Comparison of ENCODE assay signal across 25 mouse cellular contexts in the genomic region with DNA sequence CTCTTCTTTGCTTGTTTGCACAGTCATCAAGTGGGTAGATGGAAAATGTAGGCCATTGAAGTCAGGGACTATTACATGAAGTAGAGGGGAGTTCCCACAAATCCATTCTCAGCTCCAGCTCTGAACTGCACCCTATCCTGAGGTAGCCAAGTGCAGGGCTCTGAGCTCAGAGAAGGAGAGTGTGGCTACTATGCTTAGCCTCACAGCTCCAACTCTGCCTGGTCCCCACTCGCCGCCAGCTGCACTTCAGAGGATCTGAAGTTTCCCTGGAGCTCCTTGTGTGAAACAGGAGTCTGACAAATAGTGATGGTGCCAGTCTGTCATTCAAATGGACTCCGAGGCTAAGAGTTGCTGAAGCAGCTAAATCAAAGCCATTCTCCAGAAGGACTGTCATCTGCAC. TPM values are rescaled to one million over a fixed set of nuclear protein-coding genes. Genes with fewer than 3 reads are reported as not detected.
DNase-seq lines count a peak whose midpoint lies in the region; ATAC-seq and TF ChIP-seq lines count a peak whose summit lies in the region.
"Had no signal": no experiment of that assay in that cellular context is flagged by ENCODE, and none has a peak within 500 bp of the region (broad histone marks: within the 10 kb centered on the region; RNA-seq: fewer than 3 reads in every experiment).

No protein-coding gene starts in this region.

- ATAC-seq in forebrain, postnatal 0 days = peak; percentile 45; the same call in 1 of the 2 replicates
- ATAC-seq in forebrain, embryonic 15.5 days (replicated peaks) = no peak
- ATAC-seq in heart, postnatal 0 days (ENCODE audit: insufficient read depth, low read depth) = 0 out of 2 replicates have a peak, but pooled peaks have one; percentile 28
- ATAC-seq in heart, embryonic 12.5 days (ENCODE audit: insufficient number of reproducible peaks, low FRiP score) = no peak
- ATAC-seq in midbrain, postnatal 0 days (ENCODE audit: low FRiP score) = no peak
- ATAC-seq in midbrain, embryonic 14.5 days (ENCODE audit: low FRiP score, low TSS enrichment) = no peak
- ATAC-seq: intestine, embryonic 15.5 days had no signal

- no peak overlapping the region for H3K4me2 ChIP-seq in forebrain, postnatal 0 days (ENCODE audit: low read depth)
- H3K4me2 ChIP-seq in forebrain, embryonic 15.5 days (replicated peaks) = no peak overlapping the region
- no peak overlapping the region for H3K4me2 ChIP-seq in heart, postnatal 0 days (ENCODE audit: low read depth, low read length)
- no peak overlapping the region for H3K4me2 ChIP-seq in heart, embryonic 12.5 days
- H3K4me2 ChIP-seq in midbrain, postnatal 0 days (ENCODE audit: low read depth, low read length, poor library complexity, severe bottlenecking) = no peak overlapping the region
- no peak overlapping the region for H3K4me2 ChIP-seq in midbrain, embryonic 14.5 days (ENCODE audit: low read length)
- H3K4me2 ChIP-seq: embryonic facial prominence, embryonic 13.5 days; forebrain, embryonic 12.5 days; heart, embryonic 13.5 days; intestine, embryonic 15.5 days had no signal

- no peaks in the 10 kb centered on the region for H3K36me3 ChIP-seq in forebrain, postnatal 0 days (ENCODE audit: insufficient read depth)
- H3K36me3 ChIP-seq in forebrain, embryonic 15.5 days = no peaks in the 10 kb centered on the region
- no peaks in the 10 kb centered on the region for H3K36me3 ChIP-seq in heart, postnatal 0 days (replicated peaks; ENCODE audit: control insufficient read depth, insufficient read depth, low read length)
- H3K36me3 ChIP-seq in heart, embryonic 12.5 days = no peaks in the 10 kb centered on the region
- no peaks in the 10 kb centered on the region for H3K36me3 ChIP-seq in midbrain, postnatal 0 days (ENCODE audit: insufficient read depth, low read length)
- H3K36me3 ChIP-seq in midbrain, embryonic 14.5 days (ENCODE audit: control insufficient read depth, insufficient read depth, low read length) = no peaks in the 10 kb centered on the region
- H3K36me3 ChIP-seq: embryonic facial prominence, embryonic 13.5 days; forebrain, embryonic 12.5 days; heart, embryonic 13.5 days; intestine, embryonic 15.5 days had no signal

- no peaks in the 10 kb centered on the region for H3K27me3 ChIP-seq in forebrain, postnatal 0 days (ENCODE audit: insufficient read depth, low read length)
- no peaks in the 10 kb centered on the region for H3K27me3 ChIP-seq in forebrain, embryonic 15.5 days
- H3K27me3 ChIP-seq in heart, postnatal 0 days (ENCODE audit: control insufficient read depth, insufficient read depth, low read length) = no peaks in the 10 kb centered on the region
- no peaks in the 10 kb centered on the region for H3K27me3 ChIP-seq in heart, embryonic 12.5 days (replicated peaks)
- no peaks in the 10 kb centered on the region for H3K27me3 ChIP-seq in midbrain, postnatal 0 days (ENCODE audit: insufficient read depth, low read length)
- H3K27me3 ChIP-seq in midbrain, embryonic 14.5 days (ENCODE audit: control insufficient read depth, insufficient read depth, low read length) = no peaks in the 10 kb centered on the region
- H3K27me3 ChIP-seq: embryonic facial prominence, embryonic 13.5 days; forebrain, embryonic 12.5 days; heart, embryonic 13.5 days; intestine, embryonic 15.5 days had no signal

- H3K4me3 ChIP-seq in forebrain, postnatal 0 days (ENCODE audit: low read depth, low read length) = no peak overlapping the region
- H3K4me3 ChIP-seq in forebrain, embryonic 15.5 days = no peak overlapping the region
- no peak overlapping the region for H3K4me3 ChIP-seq in heart, postnatal 0 days (ENCODE audit: low read depth, low read length)
- H3K4me3 ChIP-seq in heart, embryonic 12.5 days = no peak overlapping the region
- H3K4me3 ChIP-seq in layer of hippocampus, adult 2 months = no peak overlapping the region
- H3K4me3 ChIP-seq in midbrain, postnatal 0 days (ENCODE audit: low read depth, low read length) = no peak overlapping the region
- H3K4me3 ChIP-seq in midbrain, embryonic 14.5 days (replicated peaks; ENCODE audit: low read depth, low read length) = no peak overlapping the region
- H3K4me3 ChIP-seq: embryonic facial prominence, embryonic 13.5 days; forebrain, embryonic 12.5 days; heart, embryonic 13.5 days; intestine, embryonic 15.5 days had no signal

- WGBS in forebrain, postnatal 0 days = 48% methylated on average over 3 of the region's 3 CpGs
- WGBS in forebrain, embryonic 15.5 days = 66% methylated on average over 3 of the region's 3 CpGs
- WGBS in heart, postnatal 0 days = 41% methylated on average over 3 of the region's 3 CpGs
- WGBS in heart, embryonic 12.5 days = 47% methylated on average over 3 of the region's 3 CpGs
- 43% methylated on average over 3 of the region's 3 CpGs for WGBS in midbrain, postnatal 0 days
- 60% methylated on average over 3 of the region's 3 CpGs for WGBS in midbrain, embryonic 14.5 days

- no peak for DNase-seq in forebrain, postnatal 0 days
- DNase-seq in heart, postnatal 0 days (ENCODE audit: low spot score) = no peak
- no peak for DNase-seq in layer of hippocampus, adult 2 months (ENCODE audit: low spot score in 2 of 2)
- DNase-seq in layer of hippocampus, adult 8-10 months (ENCODE audit: low spot score in 2 of 2) = no peak
- peak; percentile 9 for DNase-seq in midbrain, postnatal 0 days (ENCODE audit: low spot score)
- DNase-seq in midbrain, embryonic 14.5 days = no peak
- DNase-seq: adrenal gland, postnatal 14 days; cerebellum, adult 18-20 months; cerebellum, adult 9-11 months; cerebellum, postnatal 36 days; gastrocnemius, postnatal 10 days; heart, postnatal 10 days; heart, postnatal 4 days; kidney, adult 18-20 months had no signal

- no peak overlapping the region for H3K27ac ChIP-seq in forebrain, postnatal 0 days (ENCODE audit: low read depth, low read length)
- no peak overlapping the region for H3K27ac ChIP-seq in forebrain, embryonic 15.5 days (replicated peaks)
- no peak overlapping the region for H3K27ac ChIP-seq in heart, postnatal 0 days (ENCODE audit: low read depth)
- H3K27ac ChIP-seq in heart, embryonic 12.5 days (ENCODE audit: poor library complexity, severe bottlenecking) = no peak overlapping the region
- peak overlapping the region; percentile 24; the same call in 1 of the 2 replicates for H3K27ac ChIP-seq in layer of hippocampus, adult 2 months
- no peak overlapping the region for H3K27ac ChIP-seq in midbrain, postnatal 0 days (ENCODE audit: low read depth, low read length)
- H3K27ac ChIP-seq in midbrain, embryonic 14.5 days (replicated peaks; ENCODE audit: low read depth, low read length) = no peak overlapping the region
- H3K27ac ChIP-seq: embryonic facial prominence, embryonic 13.5 days; forebrain, embryonic 12.5 days; heart, embryonic 13.5 days; intestine, embryonic 15.5 days had no signal

- TF ChIP-seq EP300 in heart, postnatal 0 days (IDR thresholded peaks at IDR 0.05; ENCODE audit: low read depth) = no peak

- TF ChIP-seq CTCF in forebrain, postnatal 0 days (IDR thresholded peaks at IDR 0.05; ENCODE audit: low read depth) = no peak
- TF ChIP-seq CTCF in heart, postnatal 0 days (IDR thresholded peaks at IDR 0.05; ENCODE audit: low read depth) = no peak
- TF ChIP-seq CTCF in layer of hippocampus, adult 2 months (conservative IDR thresholded peaks at IDR 0.05) = no peak
- TF ChIP-seq CTCF in midbrain, postnatal 0 days (IDR thresholded peaks at IDR 0.05) = no peak

- H3K9me3 ChIP-seq in forebrain, postnatal 0 days (ENCODE audit: low read length) = no peaks in the 10 kb centered on the region
- no peaks in the 10 kb centered on the region for H3K9me3 ChIP-seq in forebrain, embryonic 15.5 days
- H3K9me3 ChIP-seq in heart, postnatal 0 days (replicated peaks; ENCODE audit: control insufficient read depth, low read length) = no peaks in the 10 kb centered on the region
- H3K9me3 ChIP-seq in heart, embryonic 12.5 days (replicated peaks) = no peaks in the 10 kb centered on the region
- no peaks in the 10 kb centered on the region for H3K9me3 ChIP-seq in midbrain, postnatal 0 days (ENCODE audit: low read length)
- no peaks in the 10 kb centered on the region for H3K9me3 ChIP-seq in midbrain, embryonic 14.5 days (ENCODE audit: control insufficient read depth, low read length)
- H3K9me3 ChIP-seq: embryonic facial prominence, embryonic 13.5 days; forebrain, embryonic 12.5 days; heart, embryonic 13.5 days; intestine, embryonic 15.5 days had no signal

- H3K9ac ChIP-seq in forebrain, postnatal 0 days = no peak overlapping the region
- no peak overlapping the region for H3K9ac ChIP-seq in forebrain, embryonic 15.5 days (replicated peaks)
- H3K9ac ChIP-seq in heart, postnatal 0 days (replicated peaks; ENCODE audit: low read depth, low read length) = no peak overlapping the region
- no peak overlapping the region for H3K9ac ChIP-seq in heart, embryonic 12.5 days
- no peak overlapping the region for H3K9ac ChIP-seq in midbrain, postnatal 0 days (replicated peaks; ENCODE audit: low read length, poor library complexity, severe bottlenecking)
- no peak overlapping the region for H3K9ac ChIP-seq in midbrain, embryonic 14.5 days (replicated peaks; ENCODE audit: low read length)
- H3K9ac ChIP-seq: embryonic facial prominence, embryonic 13.5 days; forebrain, embryonic 12.5 days; heart, embryonic 13.5 days; intestine, embryonic 15.5 days had no signal

- no peaks in the 10 kb centered on the region for H3K4me1 ChIP-seq in forebrain, postnatal 0 days (ENCODE audit: insufficient read depth)
- no peaks in the 10 kb centered on the region for H3K4me1 ChIP-seq in forebrain, embryonic 15.5 days
- peaks cover 12% of the 10 kb centered on the region; the same call in 1 of the 2 replicates for H3K4me1 ChIP-seq in heart, postnatal 0 days (ENCODE audit: control insufficient read depth, insufficient read depth)
- peaks cover 30% of the 10 kb centered on the region for H3K4me1 ChIP-seq in heart, embryonic 12.5 days (replicated peaks)
- H3K4me1 ChIP-seq in midbrain, postnatal 0 days (ENCODE audit: insufficient read depth, low read length) = no peaks in the 10 kb centered on the region
- H3K4me1 ChIP-seq in midbrain, embryonic 14.5 days (ENCODE audit: control insufficient read depth, insufficient read depth, low read length) = no peaks in the 10 kb centered on the region
- H3K4me1 ChIP-seq: forebrain, embryonic 12.5 days; intestine, embryonic 15.5 days had no signal

RNA-seq across cellular contexts. Expression of a gene that starts 13.7 kb away (rescaled TPM):
- not detected in 2 replicates for total RNA-seq in forebrain, postnatal 0 days (2014; rRNA removed)
- polyA plus RNA-seq in forebrain, postnatal 0 days (2015; fragmentation: Nextera tagmentation; extraction: Ambion mirVana) = not detected in 2 replicates
- not detected in 2 replicates for polyA plus RNA-seq in forebrain, embryonic 15.5 days (2015; fragmentation: Nextera tagmentation; extraction: Ambion mirVana)
- not detected in 2 replicates for total RNA-seq in heart, postnatal 0 days (2014; rRNA removed; ENCODE audit: low replicate concordance)
- not detected in 2 replicates for polyA plus RNA-seq in heart, postnatal 0 days (2015; fragmentation: Nextera tagmentation; extraction: Ambion mirVana)
- not detected in 2 replicates for polyA plus RNA-seq in heart, embryonic 12.5 days (2016; fragmentation: Nextera tagmentation; extraction: Ambion mirVana)
- not detected for total RNA-seq in layer of hippocampus, adult 2 months (2021)
- total RNA-seq in layer of hippocampus, adult 8-10 months (2022) = not detected
- not detected in 2 replicates for total RNA-seq in midbrain, postnatal 0 days (2014; rRNA removed)
- polyA plus RNA-seq in midbrain, postnatal 0 days (2015; fragmentation: Nextera tagmentation; extraction: Ambion mirVana) = not detected in 2 replicates
- not detected in 2 replicates for polyA plus RNA-seq in midbrain, embryonic 14.5 days (2014; fragmentation: Nextera tagmentation; extraction: Ambion mirVana)
- total RNA-seq: adrenal gland, adult 18-20 months; adrenal gland, postnatal 14 days; gastrocnemius, postnatal 10 days; granulocyte monocyte progenitor cell, adult 5-6 weeks; heart, adult 8-10 months; heart, postnatal 10 days; heart, postnatal 4 days; MEL had no signal
- polyA plus RNA-seq: C2C12; embryonic facial prominence, embryonic 13.5 days; forebrain, embryonic 12.5 days; heart, embryonic 13.5 days; intestine, embryonic 15.5 days had no signal

Comparison
In these comparisons a context has a peak if more than half of its experiments do, and no peak if none do; other contexts are left out.
1. ATAC-seq: peak in forebrain, postnatal 0 days (single experiment) and heart, postnatal 0 days (single experiment); none in forebrain, embryonic 15.5 days (single experiment), heart, embryonic 12.5 days (single experiment), midbrain, postnatal 0 days (single experiment) and midbrain, embryonic 14.5 days (single experiment).